Mouse (Mus musculus) stomach, embryonic 14.5 days (tissue): ENCODE results near the gene Sh3pxd2a. TPM values are rescaled to one million over a fixed set of nuclear protein-coding genes. Genes with fewer than 3 reads are reported as not detected.
A peak's percentile ranks its signal among the peaks of the same experiment; 100 is the strongest.

Source experiments
- ATAC-seq: fragments of 200-750 bp; cut with Nextera tagmentation; 2 replicates; pipeline ENCODE4 v1.8.0; 2017; ENCODE audit warnings: low read depth, moderate TSS enrichment; ENCODE audit not compliant: insufficient number of reproducible peaks, insufficient read depth, low FRiP score
- H3K27ac ChIP-seq: fragments of 300-500 bp; sonication (generic); 2 replicates; pipeline ENCODE4 v1.5.1; 2014; ENCODE audit warnings: mild to moderate bottlenecking, low read length, moderate library complexity, mixed read lengths
- H3K27me3 ChIP-seq: fragments of 300-500 bp; sonication (generic); 2 replicates; pipeline ENCODE4 v1.6.1; 2014; ENCODE audit warnings: low read length, control low read depth, mixed read lengths; ENCODE audit not compliant: control insufficient read depth, insufficient read depth
- H3K36me3 ChIP-seq: fragments of 300-500 bp; sonication (generic); 2 replicates; pipeline ENCODE4 v1.6.1; 2014; ENCODE audit warnings: mild to moderate bottlenecking, control low read depth, low read length, moderate library complexity, mixed read lengths; ENCODE audit not compliant: control insufficient read depth, insufficient read depth
- H3K4me1 ChIP-seq: fragments of 300-500 bp; sonication (generic); 2 replicates; pipeline ENCODE4 v1.6.1; 2014; ENCODE audit warnings: low read length, control low read depth, mixed read lengths; ENCODE audit not compliant: control insufficient read depth, insufficient read depth
- H3K4me2 ChIP-seq: fragments of 300-500 bp; sonication (generic); replicated peaks from 2 replicates; pipeline ENCODE4 v1.6.1; 2014; ENCODE audit warnings: low read depth, low read length, control low read depth
- H3K4me3 ChIP-seq: fragments of 300-500 bp; sonication (generic); 2 replicates; pipeline ENCODE4 v1.5.1; 2014; ENCODE audit warnings: low read depth, low read length, control low read depth
- H3K9ac ChIP-seq: fragments of 300-500 bp; sonication (generic); replicated peaks from 2 replicates; pipeline ENCODE4 v1.6.1; 2014; ENCODE audit warnings: low read depth, mild to moderate bottlenecking, control low read depth, low read length, moderate library complexity, mixed read lengths
- H3K9me3 ChIP-seq: fragments of 300-500 bp; sonication (generic); 2 replicates; pipeline ENCODE4 v1.6.1; 2016; ENCODE audit warnings: low read depth, low read length, control low read depth; ENCODE audit not compliant: control insufficient read depth
- WGBS: fragments of 180-500 bp; shearing (Covaris S2); extraction: QIAGEN DNeasy Blood & Tissue Kit; methylation state at CpG from one replicate; pipeline ENCODE4 v1.1.7; 2014; 5-methylcytosine and 5-hydroxymethylcytosine counted together
- polyA plus RNA-seq: library from polyadenylated mRNA; unstranded; fragments of >200 nt; fragmentation: Nextera tagmentation; extraction: Ambion mirVana; gene quantifications from 2 replicates; pipeline ENCODE4 v1.2.1, GENCODE M21; 2014

The Sh3pxd2a gene
- polyA plus RNA-seq, 1 experiment from 2014 or later: 13.7 TPM

- H3K36me3 ChIP-seq: peaks cover 12% of the 10 kb centered on the region
- H3K4me1 ChIP-seq: peaks cover 20% of the 10 kb centered on the region; the same call in 1 of the 2 replicates
- ATAC-seq: peak; percentile 76
- no peak overlapping the region for H3K4me3 ChIP-seq
- no peaks in the 10 kb centered on the region for H3K9me3 ChIP-seq
- no peaks in the 10 kb centered on the region for H3K27me3 ChIP-seq
- H3K9ac ChIP-seq: no peak overlapping the region
- 50% methylated on average over 5 of the region's 5 CpGs for WGBS
- peak overlapping the region; percentile 75 for H3K27ac ChIP-seq
- 0 out of 2 replicates have a peak overlapping the region, but pooled peaks have one; percentile 4 for H3K4me2 ChIP-seq
Observed at GRCm38 (mm10) chr19:47508771-47509281, 44.6 kb upstream of the Sh3pxd2a start.

GRCm38 (mm10) chr19:47508191-47508590 is 44.0 kb upstream of the Sh3pxd2a start:
- peak overlapping the region; percentile 75 for H3K27ac ChIP-seq
- H3K4me2 ChIP-seq: no peak overlapping the region
- no peak overlapping the region for H3K4me3 ChIP-seq
- peaks cover 7% of the 10 kb centered on the region for H3K36me3 ChIP-seq
- no peaks in the 10 kb centered on the region for H3K27me3 ChIP-seq
- H3K4me1 ChIP-seq: peaks cover 20% of the 10 kb centered on the region; the same call in 1 of the 2 replicates
- no peak overlapping the region for H3K9ac ChIP-seq
- ATAC-seq: no peak
- H3K9me3 ChIP-seq: no peaks in the 10 kb centered on the region
- 68% methylated on average over 3 of the region's 3 CpGs for WGBS

DNA sequence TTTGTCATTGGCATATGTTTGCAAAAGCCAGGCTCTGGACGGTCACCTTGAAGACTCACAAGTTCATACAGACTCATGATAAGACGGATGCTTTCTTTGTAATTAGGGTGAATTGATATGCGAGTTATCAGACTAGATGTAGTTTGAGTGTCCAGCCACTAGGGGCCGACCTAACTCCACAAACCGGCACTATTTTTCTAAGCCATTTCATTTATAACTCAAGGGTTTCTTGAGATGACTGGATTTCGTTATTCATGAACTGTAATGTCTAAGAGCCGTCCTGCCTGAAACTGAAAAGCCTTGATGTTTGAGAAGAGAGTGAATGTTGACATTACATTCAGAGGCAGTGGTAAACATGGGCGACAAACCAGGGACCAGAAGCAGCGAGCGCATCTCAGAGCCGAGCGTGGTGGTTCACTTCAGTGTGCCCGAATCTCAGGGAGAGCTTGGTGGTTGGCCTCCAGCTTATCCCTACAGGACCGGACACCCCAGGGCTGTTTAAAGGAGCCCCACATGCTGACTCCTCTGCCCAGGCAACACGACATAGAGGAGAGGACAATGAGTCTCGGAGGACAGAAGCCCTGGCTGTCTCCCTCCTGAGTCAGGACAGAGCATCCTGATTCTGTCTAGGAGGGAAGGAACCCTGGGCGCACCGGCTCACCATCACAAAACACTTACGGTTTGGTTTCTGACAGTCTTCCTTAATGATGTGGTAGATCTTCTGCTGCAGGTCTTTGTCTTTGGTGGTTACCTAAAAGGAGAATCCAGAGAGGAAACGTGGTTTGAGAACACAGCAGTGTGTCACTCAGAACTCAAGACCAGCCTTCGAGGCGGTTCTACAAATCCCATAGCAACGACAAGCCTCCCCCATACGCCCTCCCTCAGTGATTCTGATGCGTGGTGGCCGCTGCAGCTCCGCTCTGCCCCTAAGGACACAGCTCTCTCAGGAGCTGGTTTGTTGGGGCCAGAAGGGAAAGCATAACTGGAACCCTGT is 43.2 kb upstream of the Sh3pxd2a start:
- peaks cover 17% of the 10 kb centered on the region; the same call in 1 of the 2 replicates for H3K4me1 ChIP-seq
- ATAC-seq: no peak

GRCm38 (mm10) chr19:47503625-47504024 is 39.4 kb upstream of the Sh3pxd2a start:
- Histone ChIP-seq H3K9ac (no peak overlapping the region), H3K36me3 (peaks cover 2% of the 10 kb centered on the region), H3K4me1 (no peaks in the 10 kb centered on the region), H3K9me3 (no peaks in the 10 kb centered on the region), H3K27me3 (no peaks in the 10 kb centered on the region), H3K27ac (no peak overlapping the region), H3K4me3 (no peak overlapping the region), H3K4me2 (no peak overlapping the region)
- ATAC-seq: no peak
- 73% methylated on average over 4 of the region's 4 CpGs for WGBS

More for the DNA sequence above, 43.2 kb upstream of the Sh3pxd2a start:
- Histone ChIP-seq H3K9me3 (no peaks in the 10 kb centered on the region), H3K9ac (no peak overlapping the region), H3K4me3 (no peak overlapping the region), H3K36me3 (peaks cover 7% of the 10 kb centered on the region), H3K4me2 (no peak overlapping the region), H3K27ac (peak overlapping the region; percentile 75; the same call in 1 of the 2 replicates), H3K27me3 (no peaks in the 10 kb centered on the region)
- WGBS: 51% methylated on average over 27 of the region's 27 CpGs

DNA sequence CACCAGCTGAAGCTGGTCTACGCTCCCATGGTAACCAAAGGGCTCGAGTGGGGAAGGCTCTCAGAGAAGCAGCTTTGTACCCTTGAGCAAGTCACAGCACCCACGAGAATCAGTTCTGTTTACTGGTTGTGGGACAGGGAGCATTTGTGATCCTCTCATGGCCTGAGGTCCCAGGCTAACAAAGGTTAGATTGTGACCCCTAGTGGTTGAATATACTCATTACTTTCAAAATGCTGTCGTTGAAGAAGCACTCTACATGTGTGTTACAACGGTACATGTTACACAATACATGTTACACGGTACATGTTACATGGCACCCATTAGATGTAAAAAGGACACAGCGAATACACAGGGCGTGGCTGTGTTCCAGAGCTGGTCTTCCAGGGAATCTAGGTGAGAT is 38.4 kb upstream of the Sh3pxd2a start:
- peaks cover 2% of the 10 kb centered on the region for H3K36me3 ChIP-seq
- H3K4me2 ChIP-seq: no peak overlapping the region
- no peak overlapping the region for H3K4me3 ChIP-seq
- H3K27ac ChIP-seq: no peak overlapping the region
- H3K4me1 ChIP-seq: 0 out of 2 replicates have a peak, but pooled peaks cover 2% of the 10 kb centered on the region
- 76% methylated on average over 8 of the region's 8 CpGs for WGBS
- no peaks in the 10 kb centered on the region for H3K9me3 ChIP-seq
- ATAC-seq: no peak
- H3K27me3 ChIP-seq: no peaks in the 10 kb centered on the region
- H3K9ac ChIP-seq: no peak overlapping the region

GRCm38 (mm10) chr19:47500389-47501011 is 36.3 kb upstream of the Sh3pxd2a start:
- Histone ChIP-seq H3K27ac (no peak overlapping the region), H3K4me3 (no peak overlapping the region), H3K27me3 (no peaks in the 10 kb centered on the region), H3K9ac (no peak overlapping the region), H3K36me3 (no peaks in the 10 kb centered on the region; the same call in none of the 2 replicates), H3K9me3 (no peaks in the 10 kb centered on the region), H3K4me2 (no peak overlapping the region), H3K4me1 (0 out of 2 replicates have a peak, but pooled peaks cover 4% of the 10 kb centered on the region)
- WGBS: 74% methylated on average over 11 of the region's 11 CpGs
- no peak for ATAC-seq

- no peaks in the 10 kb centered on the region; the same call in 1 of the 2 replicates for H3K36me3 ChIP-seq
- H3K4me2 ChIP-seq: no peak overlapping the region
- no peaks in the 10 kb centered on the region for H3K9me3 ChIP-seq
- no peak overlapping the region for H3K9ac ChIP-seq
- H3K27ac ChIP-seq: no peak overlapping the region
- WGBS: 82% methylated on average over 5 of the region's 5 CpGs
- H3K4me1 ChIP-seq: 0 out of 2 replicates have a peak, but pooled peaks cover 4% of the 10 kb centered on the region
- ATAC-seq: no peak
- no peak overlapping the region for H3K4me3 ChIP-seq
- no peaks in the 10 kb centered on the region for H3K27me3 ChIP-seq
Observed at GRCm38 (mm10) chr19:47499841-47500240, 35.6 kb upstream of the Sh3pxd2a start.

GRCm38 (mm10) chr19:47498942-47499341 is 34.7 kb upstream of the Sh3pxd2a start:
- H3K4me2 ChIP-seq: no peak overlapping the region
- H3K9ac ChIP-seq: no peak overlapping the region
- 0 out of 2 replicates have a peak, but pooled peaks cover 4% of the 10 kb centered on the region for H3K4me1 ChIP-seq
- ATAC-seq: no peak
- no peaks in the 10 kb centered on the region for H3K9me3 ChIP-seq
- H3K27ac ChIP-seq: no peak overlapping the region
- no peaks in the 10 kb centered on the region for H3K27me3 ChIP-seq
- WGBS: 59% methylated on average over 4 of the region's 4 CpGs
- H3K4me3 ChIP-seq: no peak overlapping the region
- H3K36me3 ChIP-seq: no peaks in the 10 kb centered on the region; the same call in 1 of the 2 replicates
